Mouse (Mus musculus) small intestine, adult 2 months (tissue): Measurements from ENCODE around the gene Gphn.

Experiments used
- CTCF ChIP-seq: fragments of 200-500 bp; IDR thresholded peaks from 2 replicates; pipeline ENCODE4 v1.5.1; 2012; ENCODE audit warnings: low read depth, mild to moderate bottlenecking, control low read depth, inconsistent platforms, low read length, moderate library complexity, mixed read lengths; ENCODE audit not compliant: insufficient replicate concordance, insufficient read length; ENCODE audit errors: extremely low read depth
- POLR2A ChIP-seq: fragments of 200-500 bp; IDR thresholded peaks from 2 replicates; pipeline ENCODE4 v1.6.1; 2012; ENCODE audit warnings: low read depth, mild to moderate bottlenecking, control low read depth, inconsistent platforms, low read length, moderate library complexity

GRCm38 (mm10) chr12:78717783-78718182 is 491.6 kb downstream of the Gphn start:
- TF ChIP-seq CTCF (no peak), POLR2A (no peak)
